Mouse (Mus musculus) urinary bladder, adult 2 months (tissue): Measurements from ENCODE around the gene Olfr1494. TPM values are rescaled to one million over a fixed set of nuclear protein-coding genes. Genes with fewer than 3 reads are reported as not detected.

Source experiments
- DNase-seq: peaks from one replicate; pipeline ENCODE4 v3.0.0; 2022; ENCODE audit warnings: low spot score
- polyA plus RNA-seq: library from polyadenylated mRNA; depleted of rRNA; stranded (reverse); fragments of >200 nt; gene quantifications from 2 replicates; pipeline ENCODE4 v1.2.3, GENCODE M21; 2012; rRNA removed

Olfr1494 gene
- polyA plus RNA-seq, result not detected in 2 replicates

- no peak for DNase-seq
These were observed at the start of gene Olfr1494 for GRCm38 (mm10) chr19:13739428-13739827. Olfr1494 (plus strand) TSS chr19:13739728.

GRCm38 (mm10) chr19:13696968-13697367 lies 42.6 kb upstream of the Olfr1494 start, which contains the start of gene Olfr1491:
Olfr1491 (plus strand) TSS chr19:13697268.
- no peak for DNase-seq

GRCm38 (mm10) chr19:13722978-13723377 lies 16.6 kb upstream of the Olfr1494 start, which contains the start of gene Olfr1493-ps1:
Olfr1493-ps1 (plus strand) TSS chr19:13723278.
- DNase-seq, result no peak

GRCm38 (mm10) chr19:13749366-13749765 lies 9.8 kb downstream of the Olfr1494 start:
- no peak for DNase-seq

GRCm38 (mm10) chr19:13764306-13764705 lies 24.8 kb downstream of the Olfr1494 start, which contains the start of gene Olfr1495:
Olfr1495 (plus strand) TSS chr19:13764606.
- DNase-seq, result no peak

- DNase-seq, result no peak
These were observed 29.2 kb downstream of the Olfr1494 start for GRCm38 (mm10) chr19:13768565-13769276.

GRCm38 (mm10) chr19:13777578-13777977 lies 38.0 kb downstream of the Olfr1494 start, which contains the start of gene Olfr1496:
Olfr1496 (plus strand) TSS chr19:13777878.
- DNase-seq, result no peak

- no peak for DNase-seq
These were observed 58.6 kb downstream of the Olfr1494 start, which contains the start of gene Olfr1497 for GRCm38 (mm10) chr19:13798102-13798501. Olfr1497 (minus strand) TSS chr19:13798202.

Other genes starting within 250 kb of the Olfr1494 start
- gene Olfr1477, start 239.2 kb upstream of the Olfr1494 start, polyA plus RNA-seq, result not detected in 2 replicates
- not detected in 2 replicates for gene Olfr1480, start 211.8 kb upstream of the Olfr1494 start, polyA plus RNA-seq
- gene Olfr1484, start 156.2 kb upstream of the Olfr1494 start, polyA plus RNA-seq, result not detected in 2 replicates
- not detected in 2 replicates for gene Olfr1487, start 122.4 kb upstream of the Olfr1494 start, polyA plus RNA-seq
- not detected in 2 replicates for gene Olfr1489, start 108.1 kb upstream of the Olfr1494 start, polyA plus RNA-seq
- gene Olfr1490, start 88.6 kb upstream of the Olfr1494 start, polyA plus RNA-seq, result not detected in 2 replicates
- not detected in 2 replicates for gene Olfr1491, start 42.5 kb upstream of the Olfr1494 start, polyA plus RNA-seq
- not detected in 2 replicates for gene Olfr1493-ps1, start 16.4 kb upstream of the Olfr1494 start, polyA plus RNA-seq
- gene Olfr1495, start 24.9 kb downstream of the Olfr1494 start, polyA plus RNA-seq, result not detected in 2 replicates
- gene Olfr1496, start 38.1 kb downstream of the Olfr1494 start, polyA plus RNA-seq, result not detected in 2 replicates
- gene Olfr1497, start 58.5 kb downstream of the Olfr1494 start, polyA plus RNA-seq, result not detected in 2 replicates
- not detected in 2 replicates for gene Olfr1499, start 79.7 kb downstream of the Olfr1494 start, polyA plus RNA-seq
- gene Olfr1500, start 90.8 kb downstream of the Olfr1494 start, polyA plus RNA-seq, result not detected in 2 replicates
- not detected in 2 replicates for gene Olfr1501, start 111.0 kb downstream of the Olfr1494 start, polyA plus RNA-seq
- gene Olfr1502, start 122.1 kb downstream of the Olfr1494 start, polyA plus RNA-seq, result not detected in 2 replicates
- not detected in 2 replicates for gene Olfr1504, start 158.2 kb downstream of the Olfr1494 start, polyA plus RNA-seq
- not detected in 2 replicates for gene Olfr1505, start 173.8 kb downstream of the Olfr1494 start, polyA plus RNA-seq